Mouse (Mus musculus) R1 (cell line): ENCODE results near the gene Ccdc33.

Source experiments
- DNase-seq: peaks from one replicate; pipeline ENCODE4 v3.0.0-alpha.2; 2018; ENCODE audit warnings: low read depth, low spot score

Gene Ccdc33

DNA sequence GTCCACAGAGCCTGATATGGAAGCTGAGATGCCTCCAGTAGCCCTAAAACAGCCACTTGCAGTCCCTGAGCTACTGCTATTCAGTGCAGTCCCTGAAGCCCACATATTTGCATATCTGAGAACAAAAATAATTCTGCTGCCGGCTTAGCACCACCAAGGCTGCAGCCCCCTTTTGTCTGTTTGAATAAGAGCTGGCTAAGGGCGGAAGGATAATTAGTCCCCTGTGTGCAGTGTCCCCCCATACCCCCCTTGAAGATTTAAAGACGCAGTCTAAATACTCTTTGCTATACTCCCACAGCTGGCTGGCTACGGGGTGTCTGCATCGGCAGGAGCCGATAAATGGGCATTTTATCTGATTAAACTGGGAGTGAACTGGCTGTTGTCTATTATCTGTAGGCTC lies 70.0 kb downstream of the Ccdc33 start:
- DNase-seq: no peak

GRCm38 (mm10) chr9:58047061-58047460 lies 71.6 kb downstream of the Ccdc33 start:
- no peak for DNase-seq

DNA sequence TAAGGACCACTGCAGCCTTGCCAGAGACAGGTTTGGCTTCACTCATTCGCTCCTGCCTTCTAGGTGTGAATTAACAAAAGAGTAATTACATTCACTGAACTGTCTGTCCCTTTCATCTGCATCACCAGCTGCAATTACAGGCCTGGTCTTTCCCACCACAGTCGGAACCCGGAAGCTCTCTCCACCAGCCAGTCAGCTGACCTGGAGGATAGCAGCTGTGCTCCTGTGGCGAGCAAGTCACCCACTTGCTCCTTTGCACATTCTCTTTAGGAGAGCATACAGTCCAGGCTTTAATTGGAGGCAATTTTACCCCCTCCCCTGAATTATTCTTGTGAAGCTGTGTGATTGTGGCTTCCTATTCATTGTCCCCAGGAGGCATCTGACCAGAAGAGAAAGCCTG lies 73.0 kb downstream of the Ccdc33 start:
- no peak for DNase-seq

GRCm38 (mm10) chr9:58044828-58045227 lies 73.8 kb downstream of the Ccdc33 start:
- DNase-seq: no peak

DNA sequence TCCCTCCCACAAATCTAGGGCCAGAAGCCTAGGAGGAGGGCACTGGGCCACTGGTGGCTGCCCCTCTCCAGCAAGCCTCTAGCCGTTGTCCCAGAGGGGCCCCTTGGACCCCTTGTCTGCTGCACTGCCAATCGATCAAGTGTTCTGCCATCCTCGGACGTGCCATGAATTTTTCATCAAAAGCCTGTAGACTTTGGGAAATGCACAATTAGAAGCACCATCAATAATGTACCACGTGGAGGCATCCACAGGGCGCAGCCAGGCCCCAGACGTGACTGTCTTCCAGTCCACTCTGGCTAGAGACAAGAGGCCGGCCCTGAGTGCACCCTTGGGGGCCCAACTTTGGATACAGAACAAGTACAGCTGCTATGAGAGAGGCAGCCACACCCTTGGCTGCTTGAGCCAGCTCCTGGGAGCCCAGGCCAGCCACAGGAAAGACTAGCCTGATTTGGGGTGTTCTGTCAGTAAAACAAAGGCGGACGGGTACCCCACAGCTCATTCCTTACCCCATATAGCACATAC lies 75.1 kb downstream of the Ccdc33 start:
- no peak for DNase-seq

DNA sequence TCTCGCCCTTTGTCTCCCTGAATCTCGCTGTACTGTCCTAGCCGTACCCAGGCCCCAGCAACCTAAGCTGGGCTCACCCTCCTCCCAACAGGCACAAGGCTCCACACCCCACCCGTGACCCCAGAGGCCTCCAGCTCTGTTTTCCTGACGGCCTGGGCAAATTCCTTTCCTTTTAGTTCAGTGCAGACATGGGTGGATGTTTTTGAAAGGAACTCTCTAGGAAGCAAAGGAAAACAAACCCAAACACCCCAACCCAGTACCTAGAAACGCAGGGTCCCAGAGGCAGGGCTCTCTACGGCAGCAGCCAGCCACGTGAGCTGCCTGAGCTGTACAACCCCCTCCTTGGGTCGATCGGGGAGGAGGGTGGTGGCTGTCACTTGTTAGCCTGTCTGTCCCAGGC lies 76.2 kb downstream of the Ccdc33 start:
- DNase-seq: peak; percentile 10

GRCm38 (mm10) chr9:58040977-58041376 lies 77.6 kb downstream of the Ccdc33 start:
- DNase-seq: peak; percentile 78

DNA sequence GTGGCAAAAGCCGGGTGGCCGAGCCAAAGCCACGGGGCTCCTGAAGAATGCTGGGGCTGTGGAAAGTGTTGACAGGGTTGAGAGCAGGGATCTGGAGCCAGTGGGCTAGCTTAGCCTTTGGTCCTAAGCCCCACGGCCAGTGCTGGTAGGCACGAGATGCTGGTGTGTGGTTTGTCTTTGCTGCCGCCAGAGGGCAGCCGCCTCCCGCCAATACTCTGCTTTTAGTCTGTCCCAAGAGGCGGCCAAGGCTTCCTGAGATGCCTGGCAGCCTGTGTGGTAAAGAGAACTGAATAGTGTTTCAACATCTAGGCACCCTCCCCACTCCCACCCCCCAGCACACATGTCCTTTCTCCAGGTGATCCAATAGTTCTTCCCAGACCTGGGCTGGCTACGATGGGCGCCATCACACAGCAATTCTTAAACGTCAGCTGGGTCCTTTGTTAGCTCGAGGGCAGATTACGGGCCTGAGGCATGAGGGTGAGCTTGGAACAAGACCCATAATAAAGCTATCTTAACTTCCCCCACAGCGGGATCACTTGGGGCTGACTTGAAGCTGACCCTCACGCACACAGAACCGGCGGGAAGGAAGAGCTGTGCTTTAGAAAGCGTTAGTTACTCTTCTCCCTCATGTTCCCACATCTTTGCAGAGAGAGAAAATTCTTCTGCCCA lies 80.0 kb downstream of the Ccdc33 start:
- DNase-seq: peak; percentile 80

GRCm38 (mm10) chr9:58036961-58037360 lies 81.7 kb downstream of the Ccdc33 start:
- DNase-seq: no peak

DNA sequence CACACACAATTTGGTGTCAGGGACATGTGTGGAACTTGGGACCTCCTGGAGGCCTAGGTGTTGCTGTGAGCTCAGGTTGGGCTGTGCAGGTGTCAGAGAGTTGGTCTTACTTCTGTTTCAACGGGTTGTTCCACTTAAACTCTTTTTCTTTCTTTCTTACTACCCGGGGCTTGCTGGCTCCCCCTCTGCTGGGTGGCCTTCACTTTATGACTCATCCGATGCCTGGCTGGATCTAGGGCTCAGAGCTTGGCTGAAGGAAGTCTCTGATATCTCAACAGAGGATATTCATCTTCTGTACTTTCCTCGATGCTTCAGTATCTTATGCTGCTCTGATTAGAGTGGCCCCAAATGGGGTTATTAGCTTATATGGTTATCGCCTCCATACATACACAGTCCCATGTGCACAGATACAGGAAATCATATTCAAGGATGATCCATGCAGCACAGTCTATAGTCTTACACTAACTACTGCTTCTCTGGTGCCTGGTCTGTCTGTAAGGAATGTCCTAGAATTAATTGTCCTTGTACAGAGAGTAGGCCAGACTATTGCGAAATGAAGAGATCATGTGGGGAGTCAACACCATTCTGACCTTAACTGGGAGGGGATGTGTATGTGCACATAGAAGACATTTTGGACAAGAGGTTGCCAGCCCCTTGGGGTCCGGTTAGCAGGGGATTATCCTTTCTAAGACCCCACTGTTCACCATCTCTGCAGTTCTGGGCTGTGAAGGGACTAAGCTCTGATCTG lies 82.5 kb downstream of the Ccdc33 start:
- DNase-seq: no peak

DNA sequence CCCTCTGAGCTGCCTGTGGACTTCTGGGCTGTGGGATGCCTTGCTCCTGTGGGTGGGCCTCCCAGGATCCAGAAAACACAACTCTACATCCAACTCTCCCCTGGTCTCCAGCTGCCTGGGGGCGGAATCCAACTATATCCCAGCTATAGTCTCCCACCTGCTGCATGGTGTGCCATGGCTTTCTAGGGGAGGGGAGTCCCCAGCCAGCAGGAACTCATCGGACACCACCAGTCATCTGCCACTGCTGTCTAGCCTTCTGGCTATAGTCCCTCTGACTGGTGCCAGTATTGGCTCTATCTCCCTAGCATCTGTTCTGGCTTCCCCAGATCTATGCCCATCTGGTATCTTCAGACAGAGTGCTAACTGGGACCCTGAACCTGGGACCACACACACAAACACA lies 83.1 kb downstream of the Ccdc33 start:
- no peak for DNase-seq

DNA sequence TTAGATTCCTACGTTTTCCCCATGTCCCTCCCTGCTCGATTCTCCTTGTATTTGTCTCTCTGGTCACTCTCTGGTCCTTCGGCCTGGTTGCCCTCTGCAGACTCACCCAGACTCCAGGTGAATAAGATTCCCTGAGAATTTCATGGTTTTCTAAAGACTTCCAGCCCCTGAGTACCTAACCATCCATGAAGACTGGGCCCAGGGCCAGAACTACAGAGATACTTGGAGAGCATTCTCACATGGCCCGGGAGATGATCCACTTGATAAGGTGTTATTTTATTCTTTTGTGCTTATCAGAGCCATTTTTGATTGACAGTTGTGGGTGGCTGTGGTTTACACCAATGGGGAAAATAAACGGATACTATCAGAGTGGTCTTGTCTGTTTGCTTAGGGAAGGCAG lies 86.7 kb downstream of the Ccdc33 start:
- no peak for DNase-seq

GRCm38 (mm10) chr9:58029635-58030034 lies 89.0 kb downstream of the Ccdc33 start:
- no peak for DNase-seq

DNA sequence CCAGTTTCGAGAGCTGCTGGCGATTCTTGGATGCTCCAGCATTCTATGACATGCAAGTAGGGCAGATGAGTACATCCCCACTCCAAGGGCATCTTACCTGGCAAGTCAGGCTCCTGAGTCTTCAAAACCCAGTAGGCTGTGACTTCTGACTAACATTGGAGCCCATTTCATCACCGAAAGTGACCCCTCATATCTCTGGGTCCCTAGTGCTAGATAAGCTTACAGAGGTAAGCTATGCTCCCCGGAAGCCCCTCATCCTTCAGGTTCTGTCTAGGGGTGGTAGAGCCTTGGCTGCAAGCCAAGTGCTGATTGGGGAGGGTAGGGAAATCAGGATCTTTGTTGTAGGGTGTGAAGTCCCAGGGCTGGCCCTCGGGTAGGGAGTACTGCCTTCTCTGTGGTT lies 89.8 kb downstream of the Ccdc33 start:
- DNase-seq: no peak

DNA sequence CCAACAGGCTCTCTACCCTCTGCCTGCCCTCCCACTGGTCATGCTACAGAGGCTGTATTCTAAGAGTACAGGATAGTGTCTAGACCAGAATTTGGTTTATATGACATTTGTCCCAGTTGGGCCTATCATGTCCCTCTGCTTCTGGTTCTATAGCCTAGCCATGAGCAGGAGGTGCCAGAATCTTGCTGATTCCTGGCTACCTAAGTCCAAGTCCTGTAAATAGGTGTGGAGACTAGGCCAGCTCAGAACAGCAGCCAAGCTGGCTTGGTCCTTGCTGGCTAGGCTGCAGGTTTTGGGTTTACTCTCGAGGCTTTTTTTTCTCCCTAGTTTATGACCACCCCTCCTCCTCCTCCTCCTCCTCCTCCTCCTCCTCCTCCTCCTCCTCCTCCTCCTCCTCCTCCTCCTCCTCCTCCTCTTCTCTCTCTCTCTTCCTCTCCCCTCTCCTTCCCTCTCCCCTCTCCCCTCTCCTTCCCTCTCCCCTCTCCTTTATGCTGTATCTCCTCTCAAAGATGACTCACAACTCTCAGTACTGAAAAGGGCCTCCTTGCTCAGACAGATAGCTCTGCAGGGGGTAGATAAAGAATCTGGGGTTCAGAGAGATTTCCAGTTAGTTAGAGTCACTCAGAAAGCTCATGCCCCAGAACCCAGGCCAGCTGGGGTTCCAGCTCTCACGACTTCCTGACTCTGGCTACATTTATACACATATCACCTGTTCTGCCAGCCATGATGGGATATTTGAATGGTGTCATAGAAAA lies 91.0 kb downstream of the Ccdc33 start:
- no peak for DNase-seq

- DNase-seq: no peak
Measured at GRCm38 (mm10) chr9:58025995-58026394, 92.6 kb downstream of the Ccdc33 start.

DNA sequence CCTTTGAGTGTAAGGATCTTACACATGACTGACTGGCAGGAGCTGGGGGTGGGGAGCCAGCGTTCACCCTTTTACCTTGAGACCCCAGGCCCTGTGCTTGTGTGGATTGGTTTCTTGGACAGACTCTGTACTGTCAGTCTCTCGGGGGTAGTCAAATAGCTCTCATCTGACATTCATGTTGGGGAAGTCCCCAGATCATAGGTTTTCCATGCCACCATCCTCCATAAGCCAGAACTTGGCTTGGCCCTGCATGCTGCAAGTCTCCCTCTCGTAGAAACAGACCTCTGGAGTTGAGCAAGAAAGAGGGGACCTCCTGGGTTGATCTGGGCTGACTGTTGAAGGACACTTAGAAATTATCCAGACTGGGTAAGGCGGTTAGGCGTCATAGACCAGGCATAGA lies 100.2 kb downstream of the Ccdc33 start:
- no peak for DNase-seq

DNA sequence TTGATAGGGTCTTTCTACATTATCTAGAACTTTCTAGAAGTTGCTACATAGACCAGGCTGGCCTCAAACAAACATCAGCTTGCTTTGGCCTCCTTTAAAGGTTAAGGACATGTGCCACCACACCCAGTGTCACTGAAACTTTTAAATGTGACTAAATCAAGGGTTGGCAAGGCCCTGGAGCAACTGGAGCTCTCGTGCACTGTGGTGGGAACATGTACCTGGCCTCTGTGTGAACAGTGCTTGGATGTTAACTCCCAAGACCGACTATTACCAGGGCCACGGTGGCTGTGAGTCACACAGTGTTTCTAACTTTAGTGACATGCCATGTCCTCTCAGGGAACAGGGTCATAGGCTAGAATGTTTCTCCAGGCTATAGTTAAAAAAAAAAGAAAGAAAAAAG lies 101.7 kb downstream of the Ccdc33 start:
- no peak for DNase-seq

- no peak for DNase-seq
Measured at GRCm38 (mm10) chr9:58015856-58016255, 102.8 kb downstream of the Ccdc33 start.

GRCm38 (mm10) chr9:58014393-58015160 lies 104.0 kb downstream of the Ccdc33 start:
- DNase-seq: peak; percentile 43

GRCm38 (mm10) chr9:58012935-58013334 lies 105.7 kb downstream of the Ccdc33 start:
- peak; percentile 37 for DNase-seq

- peak; percentile 38 for DNase-seq
Measured at GRCm38 (mm10) chr9:58012486-58012885, 106.1 kb downstream of the Ccdc33 start.
